Mouse (Mus musculus): ENCODE results near the gene Tmed8.
A peak's percentile ranks its signal among the peaks of the same experiment; 100 is the strongest.
"Not testable (repeated sequence)": the region's sequence is repeated elsewhere in the genome, so short reads cannot be mapped to it uniquely, and the experiment has no call there.

Tmed8 gene

DNA sequence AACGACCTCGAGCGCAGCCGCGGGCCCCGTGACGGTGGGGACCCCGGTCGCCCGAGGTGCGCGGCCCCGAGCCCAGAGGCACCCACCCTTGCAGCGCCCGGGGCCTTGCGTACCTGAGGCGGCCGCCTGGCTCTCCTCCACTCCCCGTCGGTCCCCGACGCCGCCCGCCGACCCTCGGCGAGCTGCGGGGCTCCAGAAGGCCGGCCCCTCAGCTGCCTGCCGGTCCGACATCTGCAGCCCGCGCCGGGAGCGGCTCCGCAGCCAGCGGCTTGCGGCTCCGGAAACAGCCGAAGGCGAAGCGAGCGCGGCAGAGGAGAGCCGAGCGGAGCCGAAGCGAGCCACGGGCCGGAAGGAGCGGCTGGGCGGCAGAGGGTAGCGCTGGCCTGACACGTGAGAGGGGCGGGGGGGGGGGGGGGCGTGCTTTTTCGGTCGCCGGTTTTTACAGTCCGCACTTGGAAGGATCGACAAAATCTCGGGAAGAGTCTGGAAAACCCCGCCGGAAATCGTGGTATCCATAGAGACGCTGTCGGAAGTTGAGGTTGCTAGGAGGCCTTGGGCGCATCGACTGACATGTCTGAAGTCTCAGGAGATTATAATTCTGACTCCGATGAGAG is at the start of gene Tmed8:
Gene Tmed8, minus strand, starts transcription at position 482 of the 614 bp plus-strand sequence.
- DNase-seq, result peak; percentile 89

DNA sequence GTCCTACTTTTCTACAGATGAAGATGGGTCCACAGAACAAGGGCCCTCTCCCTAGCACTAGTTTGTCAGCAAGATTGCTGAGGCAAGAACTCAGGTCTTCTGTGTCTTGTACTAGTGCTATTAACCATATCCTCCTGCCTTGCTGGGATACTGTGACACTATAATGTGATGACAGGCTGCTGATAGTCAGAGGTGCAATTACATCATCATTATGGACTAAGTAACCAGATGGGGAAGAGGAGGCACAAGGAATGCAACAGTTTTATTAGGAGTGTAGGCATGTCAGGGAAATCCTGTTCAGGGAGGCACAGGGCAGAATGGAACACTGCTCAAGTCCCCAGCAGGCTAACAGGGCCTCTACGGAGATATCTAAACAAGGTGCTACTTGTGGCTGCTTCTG is 38.4 kb upstream of the Tmed8 start, which contains the start of gene Noxred1:
Gene Noxred1, minus strand, starts transcription at position 101 of the 400 bp plus-strand sequence.
- no peak for DNase-seq

DNA sequence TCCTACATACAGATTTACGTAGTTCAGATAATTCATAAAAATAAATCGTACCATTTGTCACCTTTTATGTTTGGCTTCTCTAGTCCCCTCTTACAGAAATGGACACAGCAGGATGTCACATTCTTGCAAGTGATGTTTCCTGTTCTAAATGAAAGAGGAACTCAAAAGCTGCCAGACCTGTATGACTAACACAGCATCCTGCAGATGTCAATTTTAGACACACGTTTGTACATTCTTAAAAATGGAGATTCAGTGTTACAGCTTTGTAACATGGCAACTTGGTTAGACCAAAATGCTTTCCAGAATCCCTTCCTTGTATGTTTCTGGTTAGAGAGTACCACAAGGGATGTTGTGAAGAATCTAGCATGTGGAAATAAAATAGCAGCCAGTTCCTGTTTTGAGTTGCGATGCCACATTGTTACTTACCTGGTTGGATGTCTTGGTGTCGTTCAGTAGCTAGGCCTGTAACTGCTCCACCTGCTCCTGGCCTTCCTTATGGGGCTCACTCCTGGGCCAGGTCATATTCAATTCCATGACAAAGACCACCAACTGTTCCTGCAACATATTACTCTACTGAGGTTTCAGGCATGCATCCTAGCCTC is 36.7 kb upstream of the Tmed8 start:
- DNase-seq, result no peak

DNA sequence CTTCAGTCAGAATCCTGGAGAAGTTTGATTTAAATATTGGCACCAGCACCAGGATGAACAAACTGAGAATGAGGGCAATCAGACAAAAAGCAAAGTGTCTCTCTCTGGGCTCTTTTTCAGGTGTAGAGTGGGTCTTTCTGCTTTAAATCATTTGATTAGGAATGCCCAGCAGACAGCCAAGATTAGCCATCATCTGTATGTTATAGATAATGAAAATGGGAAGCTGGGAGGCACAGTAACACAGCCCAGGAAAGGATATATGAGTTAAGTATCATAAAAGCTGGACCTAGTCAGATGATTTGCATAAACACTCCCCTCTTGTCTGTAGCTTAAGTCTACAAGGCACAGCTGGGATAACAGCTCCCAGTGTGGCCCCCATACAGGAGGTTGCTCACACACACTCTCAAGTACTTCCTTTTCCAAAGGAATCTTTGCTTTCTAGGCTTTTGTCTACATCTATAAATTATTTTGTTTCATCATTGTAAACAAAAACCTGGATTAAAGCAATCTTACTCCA is 30.2 kb upstream of the Tmed8 start:
- DNase-seq, result no peak

DNA sequence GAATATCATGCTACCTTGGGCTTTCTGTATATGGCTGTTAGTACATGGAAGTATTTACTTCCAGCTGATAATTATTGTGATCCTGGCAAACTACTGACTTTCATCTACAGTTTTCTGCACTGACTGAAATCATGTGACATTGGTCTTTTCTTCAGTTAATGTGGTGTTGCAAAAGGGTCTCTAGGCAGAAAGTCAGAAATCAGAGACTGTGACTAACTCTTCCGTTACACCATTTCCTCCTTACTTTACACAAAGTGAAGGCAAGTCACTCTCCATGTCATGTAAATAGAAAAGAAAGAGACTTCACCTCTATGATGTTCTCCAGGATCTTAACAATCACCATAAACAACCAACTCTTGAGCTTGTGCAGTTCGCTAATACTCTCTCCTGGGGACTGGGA is 29.4 kb upstream of the Tmed8 start:
- no peak for DNase-seq

GRCm38 (mm10) chr12:87226801-87227200 is 26.5 kb upstream of the Tmed8 start:
- no peak for DNase-seq

- no peak for DNase-seq
These were observed 24.7 kb upstream of the Tmed8 start for GRCm38 (mm10) chr12:87224950-87225349.

DNA sequence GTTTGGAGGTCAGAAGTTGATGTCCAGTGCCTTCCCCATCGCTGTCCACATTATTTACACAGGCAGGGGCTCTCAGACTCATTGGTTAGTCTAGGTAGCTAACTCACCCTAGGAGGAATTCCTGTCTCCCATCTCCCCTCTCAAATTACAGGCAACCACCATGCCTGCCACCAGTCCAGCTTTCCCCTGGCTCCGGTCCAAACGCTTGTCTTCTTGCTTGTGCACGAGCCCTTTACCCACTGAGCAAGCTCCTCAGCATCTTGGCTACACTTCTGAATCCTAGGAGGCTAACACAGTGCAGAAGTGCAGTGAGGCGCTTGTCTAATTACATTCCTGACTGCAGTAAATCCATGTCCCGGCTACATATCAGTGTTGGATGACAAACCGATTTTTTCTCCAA is 19.1 kb upstream of the Tmed8 start:
- DNase-seq, result no peak

DNA sequence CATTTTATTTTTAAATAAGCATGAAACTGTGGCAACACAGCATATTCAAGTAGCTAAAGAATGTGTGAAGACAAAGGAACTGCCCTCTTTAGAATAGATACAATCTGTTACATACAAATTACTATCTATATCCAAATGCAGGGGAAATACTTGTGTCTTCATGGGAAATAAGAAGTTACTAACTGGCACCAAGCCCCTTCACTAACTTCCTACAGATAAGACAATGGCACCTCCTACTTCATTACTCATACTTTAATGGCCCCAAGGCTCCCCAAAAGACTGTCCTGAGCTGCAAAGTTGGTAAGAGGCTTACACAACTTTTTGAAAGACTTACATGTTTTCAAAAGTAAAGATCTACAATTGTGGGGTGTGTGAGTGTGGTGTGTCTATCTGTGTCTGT is 17.3 kb upstream of the Tmed8 start:
- DNase-seq, result no peak

DNA sequence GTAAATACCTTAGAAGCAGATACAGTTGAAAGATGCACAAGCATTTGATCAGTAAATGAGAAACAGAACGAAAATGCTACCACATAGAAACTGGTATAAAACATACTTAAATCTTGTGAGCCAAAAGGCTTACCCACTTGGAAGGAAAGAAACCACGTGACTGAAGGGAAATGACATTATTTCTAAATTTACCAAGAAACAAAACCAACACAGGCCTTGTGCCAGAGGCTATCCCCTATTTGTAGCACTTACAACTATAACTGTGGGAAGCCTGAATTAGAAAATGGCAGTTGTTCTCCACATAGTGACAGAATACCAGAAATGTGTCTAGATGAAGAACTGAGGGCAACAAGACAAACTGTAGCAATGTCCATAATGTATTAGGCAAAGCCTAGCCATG is 15.8 kb upstream of the Tmed8 start:
- DNase-seq, result no peak

GRCm38 (mm10) chr12:87212844-87213606 is 12.8 kb upstream of the Tmed8 start:
- DNase-seq, result no peak

- not testable (repeated sequence) for DNase-seq
These were observed 5.5 kb upstream of the Tmed8 start for GRCm38 (mm10) chr12:87205789-87206188.

GRCm38 (mm10) chr12:87201694-87202093 is 1.4 kb upstream of the Tmed8 start:
- no peak for DNase-seq

- peak; percentile 76 for DNase-seq
These were observed 865 bp downstream of the Tmed8 start, which contains the start of gene Samd15 for GRCm38 (mm10) chr12:87199206-87199972. Gene Samd15 (plus strand): TSS chr12:87199723.

- no peak for DNase-seq
These were observed 1.5 kb downstream of the Tmed8 start for GRCm38 (mm10) chr12:87198792-87199191.

- no peak for DNase-seq
These were observed 3.9 kb downstream of the Tmed8 start for GRCm38 (mm10) chr12:87196310-87196709.

DNA sequence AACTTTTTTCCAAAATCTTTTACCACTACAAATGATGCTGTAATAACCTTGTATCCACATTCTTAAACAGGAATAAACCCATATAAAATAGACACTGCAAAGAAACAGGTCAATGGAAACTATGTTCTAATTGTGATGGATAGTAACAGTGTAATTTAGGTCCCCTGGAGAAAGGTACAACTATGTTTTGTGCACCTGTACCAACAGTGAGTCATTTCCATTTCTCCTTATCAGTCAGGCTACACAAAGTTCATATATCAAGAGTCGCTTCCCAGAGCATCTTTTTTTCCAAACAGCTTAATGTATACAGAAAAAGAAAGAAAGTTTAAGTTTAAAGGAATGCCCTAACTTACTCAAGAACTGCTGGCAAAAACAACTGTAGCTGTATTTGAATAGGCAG is 5.2 kb downstream of the Tmed8 start:
- DNase-seq, result no peak

GRCm38 (mm10) chr12:87193008-87193407 is 7.2 kb downstream of the Tmed8 start:
- DNase-seq, result no peak

DNA sequence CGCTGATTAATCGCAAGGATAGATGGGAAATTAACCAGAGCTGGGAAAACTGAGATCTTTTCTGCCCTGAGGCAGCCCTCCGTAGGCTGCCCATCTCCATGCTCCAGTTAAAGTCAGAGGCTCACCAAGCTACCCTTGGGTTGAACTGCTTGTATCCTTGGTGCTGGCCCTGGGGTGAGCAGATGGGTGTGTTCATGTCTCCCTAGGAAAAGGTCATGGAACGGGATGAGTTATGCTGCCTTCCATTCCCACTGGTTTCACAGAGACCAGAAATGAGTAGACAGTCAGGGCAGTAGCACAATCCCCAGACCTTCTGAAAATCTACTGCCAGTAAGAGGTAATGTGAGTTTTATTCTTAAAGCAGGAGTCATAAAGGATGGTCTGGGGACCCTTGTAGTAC is 22.6 kb downstream of the Tmed8 start:
- no peak for DNase-seq

- DNase-seq, result no peak
These were observed 24.9 kb downstream of the Tmed8 start for GRCm38 (mm10) chr12:87175194-87175946.

DNA sequence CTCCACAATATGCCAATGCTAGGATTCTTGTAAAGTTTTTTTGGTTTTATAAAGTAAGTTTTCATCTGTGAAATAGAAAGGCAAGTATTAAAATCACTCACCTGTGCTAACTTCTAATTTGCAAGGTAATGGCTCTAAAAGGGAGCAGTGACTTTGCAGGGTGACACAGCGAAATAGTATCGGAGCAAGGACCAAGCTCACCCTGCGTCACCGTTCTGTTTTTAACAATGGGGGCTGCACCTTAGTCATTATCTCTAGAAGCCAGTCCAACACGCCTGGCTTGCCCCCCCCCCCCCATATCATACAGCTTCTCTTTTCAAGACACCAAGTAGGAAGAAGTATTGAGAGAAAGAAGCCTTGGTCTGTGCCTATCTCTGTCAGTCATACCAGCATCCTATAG is 39.4 kb downstream of the Tmed8 start:
- no peak for DNase-seq

- no peak for DNase-seq
These were observed 39.9 kb downstream of the Tmed8 start for GRCm38 (mm10) chr12:87160310-87160709.
